Mouse (Mus musculus) heart, postnatal 0 days (tissue): ENCODE data around the gene Tubb2b.

Source experiments
- CTCF ChIP-seq: IDR thresholded peaks from 2 replicates; pipeline ENCODE4 v1.5.1; 2016; ENCODE audit warnings: antibody characterized with exemption, control low read depth, low read depth
- EP300 ChIP-seq: IDR thresholded peaks from 2 replicates; pipeline ENCODE4 v1.6.1; 2016; ENCODE audit warnings: antibody characterized with exemption, low read depth

GRCm38 (mm10) chr13:34120536-34120935, 9.7 kb downstream of the Tubb2b start:
- no peak for TF ChIP-seq CTCF
- no peak for TF ChIP-seq EP300
